Mouse (Mus musculus): ENCODE results near the gene Fam53b. TPM values are rescaled to one million over a fixed set of nuclear protein-coding genes. Genes with fewer than 3 reads are reported as not detected.

The Fam53b gene
- 21.4 and 21.9 TPM in 2 replicates for polyA plus RNA-seq (2012; rRNA removed)

GRCm38 (mm10) chr7:132813416-132814088 is at the start of gene Fam53b:
Fam53b (minus strand) TSS chr7:132813886.
- H3K27ac ChIP-seq (ENCODE audit: insufficient read depth, low read length) = peak within 1 kb of the TSS; percentile 69
- peaks cover 4% of the 10 kb centered on the region for H3K4me1 ChIP-seq (ENCODE audit: control insufficient read depth, insufficient read depth, low read length)
- H3K4me3 ChIP-seq (ENCODE audit: insufficient read depth, low read length) = peak within 1 kb of the TSS; percentile 73

DNA sequence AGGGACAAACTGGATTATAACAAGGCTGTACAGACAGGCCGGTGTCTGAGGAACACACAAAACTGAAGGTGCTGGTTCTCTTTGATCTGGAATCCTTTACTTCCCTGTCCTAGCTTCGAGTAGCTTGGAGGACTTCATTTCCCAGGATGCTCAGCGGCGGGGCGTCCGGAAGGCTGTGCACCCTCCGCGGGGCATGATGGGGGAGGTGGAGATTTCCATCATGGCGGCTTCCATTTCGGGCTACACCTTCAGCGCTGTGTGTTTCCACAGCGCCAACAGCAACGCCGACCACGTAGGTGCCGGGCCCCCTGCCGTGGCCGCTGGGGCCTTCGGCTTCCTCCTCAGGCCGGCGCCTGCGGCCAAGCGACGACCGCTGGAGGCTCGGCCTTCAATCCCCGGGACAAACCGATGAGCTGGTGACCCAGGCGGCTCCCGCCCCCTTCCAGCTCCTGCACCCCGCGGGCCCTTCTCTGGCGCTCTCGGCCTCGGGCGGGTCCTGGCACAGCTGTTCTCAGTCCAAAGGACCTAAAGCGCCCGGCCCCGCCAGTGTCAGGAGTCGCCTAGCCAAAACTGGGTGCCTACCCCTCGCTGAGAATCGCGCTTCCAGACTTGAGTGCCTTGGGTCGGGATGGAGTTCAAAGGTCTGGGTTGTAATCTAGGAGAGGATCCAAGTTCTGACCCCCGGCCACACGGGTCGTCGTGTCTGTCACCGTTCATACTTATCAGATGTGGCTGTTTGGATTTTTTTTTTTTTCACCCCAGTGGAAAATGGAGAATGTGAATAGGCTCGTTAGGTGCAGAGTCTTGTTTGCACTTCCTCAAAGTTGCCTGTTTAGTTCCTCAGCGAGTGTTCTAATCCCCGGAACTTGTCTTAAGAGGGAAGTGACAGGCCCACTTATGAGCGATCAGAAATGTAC is 45.6 kb upstream of the Fam53b start, which contains the start of gene Abraxas2:
Gene Abraxas2, plus strand, starts transcription at position 184 of the 917 bp plus-strand sequence.
- no peaks in the 10 kb centered on the region for H3K4me1 ChIP-seq (ENCODE audit: control insufficient read depth, insufficient read depth, low read length)
- TF ChIP-seq POLR2A (IDR thresholded peaks at IDR 0.05; ENCODE audit: extremely low read depth, insufficient read depth, low read length) = peak; percentile 51; the same call in 1 of the 2 replicates
- TF ChIP-seq CTCF (IDR thresholded peaks at IDR 0.05; ENCODE audit: extremely low read depth, insufficient read depth, low read length) = no peak
- 0 out of 2 replicates have a peak within 1 kb of the TSS, but pooled peaks have one; percentile 38 for H3K27ac ChIP-seq (ENCODE audit: insufficient read depth, low read length)
- peak within 1 kb of the TSS; percentile 59 for H3K4me3 ChIP-seq (ENCODE audit: insufficient read depth, low read length)

More at GRCm38 (mm10) chr7:132813416-132814088, at the start of gene Fam53b:
- TF ChIP-seq CTCF (IDR thresholded peaks at IDR 0.05; ENCODE audit: extremely low read depth, insufficient read depth, low read length) (no peak), POLR2A (IDR thresholded peaks at IDR 0.05; ENCODE audit: extremely low read depth, insufficient read depth, low read length) (peak; percentile 69; the same call in 1 of the 2 replicates)

GRCm38 (mm10) chr7:132858043-132858608 is 44.4 kb upstream of the Fam53b start:
- H3K27ac ChIP-seq (ENCODE audit: insufficient read depth, low read length) = no peak overlapping the region
- no peak for TF ChIP-seq CTCF (IDR thresholded peaks at IDR 0.05; ENCODE audit: extremely low read depth, insufficient read depth, low read length)
- TF ChIP-seq POLR2A (IDR thresholded peaks at IDR 0.05; ENCODE audit: extremely low read depth, insufficient read depth, low read length) = no peak
- H3K4me3 ChIP-seq (ENCODE audit: insufficient read depth, low read length) = no peak overlapping the region; the same call in 1 of the 2 replicates
- H3K4me1 ChIP-seq (ENCODE audit: control insufficient read depth, insufficient read depth, low read length) = no peaks in the 10 kb centered on the region

DNA sequence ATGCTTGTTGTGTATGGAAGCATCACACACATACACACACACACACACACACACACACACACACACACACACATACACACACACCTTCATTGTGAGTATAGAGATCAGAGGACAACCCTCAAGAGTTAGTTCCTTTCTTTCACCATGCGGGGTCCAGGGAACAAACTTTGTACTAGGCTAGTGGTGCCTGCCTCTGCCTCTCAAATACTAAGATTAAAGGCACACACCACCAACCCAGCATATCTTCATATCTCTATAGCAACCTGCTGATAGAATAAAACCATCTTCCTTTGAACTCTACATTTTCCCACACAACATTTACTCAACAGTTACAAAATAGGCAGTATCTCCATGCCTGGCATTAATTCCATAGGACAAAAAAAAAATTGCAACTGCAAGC is 42.4 kb upstream of the Fam53b start:
- no peak overlapping the region for H3K27ac ChIP-seq (ENCODE audit: insufficient read depth, low read length)
- H3K4me1 ChIP-seq (ENCODE audit: control insufficient read depth, insufficient read depth, low read length) = no peaks in the 10 kb centered on the region; the same call in 1 of the 2 replicates
- TF ChIP-seq CTCF (IDR thresholded peaks at IDR 0.05; ENCODE audit: extremely low read depth, insufficient read depth, low read length) = no peak
- no peak for TF ChIP-seq POLR2A (IDR thresholded peaks at IDR 0.05; ENCODE audit: extremely low read depth, insufficient read depth, low read length)
- no peak overlapping the region for H3K4me3 ChIP-seq (ENCODE audit: insufficient read depth, low read length)

DNA sequence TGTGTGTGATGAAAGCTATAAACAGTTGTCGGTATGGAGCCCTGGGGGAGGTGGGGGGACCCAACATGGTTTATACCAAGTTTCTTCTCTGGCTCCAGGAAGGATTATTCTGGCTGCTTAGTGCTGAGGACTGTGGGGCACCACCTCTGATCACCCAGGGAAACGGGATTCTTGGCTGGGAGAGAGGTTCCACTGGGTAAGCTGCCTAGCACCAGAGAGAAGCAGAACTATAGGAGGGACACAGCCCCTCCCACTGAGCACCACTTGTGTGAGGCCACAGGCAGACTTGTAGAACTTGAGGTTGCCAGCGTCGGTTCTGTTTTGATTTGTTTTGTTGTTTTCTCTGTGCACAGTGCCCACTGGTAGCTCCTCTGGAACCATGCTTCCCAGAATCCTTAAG is 40.3 kb upstream of the Fam53b start:
- Histone ChIP-seq H3K4me1 (ENCODE audit: control insufficient read depth, insufficient read depth, low read length) (no peaks in the 10 kb centered on the region; the same call in 1 of the 2 replicates), H3K4me3 (ENCODE audit: insufficient read depth, low read length) (no peak overlapping the region), H3K27ac (ENCODE audit: insufficient read depth, low read length) (no peak overlapping the region)
- TF ChIP-seq POLR2A (IDR thresholded peaks at IDR 0.05; ENCODE audit: extremely low read depth, insufficient read depth, low read length) (no peak), CTCF (IDR thresholded peaks at IDR 0.05; ENCODE audit: extremely low read depth, insufficient read depth, low read length) (no peak)

DNA sequence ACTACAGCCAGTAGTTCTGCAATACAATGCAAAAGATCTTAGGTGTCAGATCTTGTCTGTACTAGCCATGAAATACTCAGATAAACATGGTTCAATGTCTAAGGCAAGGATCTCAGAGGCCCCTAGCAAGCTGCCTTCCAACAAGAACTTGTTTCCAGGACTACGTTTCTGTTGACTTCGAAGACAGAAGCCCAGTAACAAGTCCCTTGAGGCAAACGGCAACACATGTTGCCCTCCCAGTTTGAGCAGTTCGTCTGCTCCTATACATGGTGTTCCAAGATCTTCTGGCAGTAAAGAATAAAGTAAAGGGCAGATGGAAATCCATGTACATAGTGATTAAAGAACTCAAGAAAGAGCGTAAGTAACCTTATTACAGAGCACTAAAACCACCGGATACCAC is 39.7 kb upstream of the Fam53b start:
- H3K4me1 ChIP-seq (ENCODE audit: control insufficient read depth, insufficient read depth, low read length) = no peaks in the 10 kb centered on the region; the same call in 1 of the 2 replicates
- TF ChIP-seq CTCF (IDR thresholded peaks at IDR 0.05; ENCODE audit: extremely low read depth, insufficient read depth, low read length) (no peak), POLR2A (IDR thresholded peaks at IDR 0.05; ENCODE audit: extremely low read depth, insufficient read depth, low read length) (no peak)
- H3K4me3 ChIP-seq (ENCODE audit: insufficient read depth, low read length) = no peak overlapping the region
- no peak overlapping the region for H3K27ac ChIP-seq (ENCODE audit: insufficient read depth, low read length)

- Histone ChIP-seq H3K4me3 (ENCODE audit: insufficient read depth, low read length) (peak within 1 kb of the TSS; percentile 59), H3K4me1 (ENCODE audit: control insufficient read depth, insufficient read depth, low read length) (no peaks in the 10 kb centered on the region; the same call in 1 of the 2 replicates), H3K27ac (ENCODE audit: insufficient read depth, low read length) (peak within 1 kb of the TSS; percentile 88)
- peak; percentile 72 for TF ChIP-seq POLR2A (IDR thresholded peaks at IDR 0.05; ENCODE audit: extremely low read depth, insufficient read depth, low read length)
- no peak for TF ChIP-seq CTCF (IDR thresholded peaks at IDR 0.05; ENCODE audit: extremely low read depth, insufficient read depth, low read length)
Observed at GRCm38 (mm10) chr7:132852173-132852844, 38.6 kb upstream of the Fam53b start, which contains the start of gene Eef1akmt2. Eef1akmt2 (minus strand) TSS chr7:132852673.

DNA sequence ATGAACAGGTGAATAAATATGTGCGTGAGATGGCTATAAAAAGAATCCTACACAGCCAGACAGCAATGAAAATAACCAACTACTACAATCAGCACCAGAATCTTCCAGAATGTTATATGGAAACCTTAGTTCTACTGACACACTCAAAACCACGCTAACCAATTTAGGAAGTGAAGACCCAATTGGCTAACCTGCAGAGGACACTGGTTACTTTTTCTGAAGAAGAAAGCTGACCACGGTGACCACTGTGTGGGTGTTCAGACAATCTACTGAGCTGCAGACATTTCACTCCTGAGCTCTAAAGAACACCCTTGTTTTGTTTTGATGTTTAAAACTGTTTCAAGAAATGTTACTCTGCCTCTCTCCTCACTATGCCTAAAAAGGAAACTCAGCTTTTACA is 29.5 kb upstream of the Fam53b start:
- TF ChIP-seq POLR2A (IDR thresholded peaks at IDR 0.05; ENCODE audit: extremely low read depth, insufficient read depth, low read length) (no peak), CTCF (IDR thresholded peaks at IDR 0.05; ENCODE audit: extremely low read depth, insufficient read depth, low read length) (no peak)
- H3K4me3 ChIP-seq (ENCODE audit: insufficient read depth, low read length) = no peak overlapping the region
- H3K4me1 ChIP-seq (ENCODE audit: control insufficient read depth, insufficient read depth, low read length) = no peaks in the 10 kb centered on the region
- no peak overlapping the region for H3K27ac ChIP-seq (ENCODE audit: insufficient read depth, low read length)
